Mouse (Mus musculus): ENCODE results near the gene Chic1. TPM values are rescaled to one million over a fixed set of nuclear protein-coding genes. Genes with fewer than 3 reads are reported as not detected.

The Chic1 gene
- total RNA-seq, 4 experiments from 2014 or later: 7.5 to 11.9 (median 9.9) TPM

DNA sequence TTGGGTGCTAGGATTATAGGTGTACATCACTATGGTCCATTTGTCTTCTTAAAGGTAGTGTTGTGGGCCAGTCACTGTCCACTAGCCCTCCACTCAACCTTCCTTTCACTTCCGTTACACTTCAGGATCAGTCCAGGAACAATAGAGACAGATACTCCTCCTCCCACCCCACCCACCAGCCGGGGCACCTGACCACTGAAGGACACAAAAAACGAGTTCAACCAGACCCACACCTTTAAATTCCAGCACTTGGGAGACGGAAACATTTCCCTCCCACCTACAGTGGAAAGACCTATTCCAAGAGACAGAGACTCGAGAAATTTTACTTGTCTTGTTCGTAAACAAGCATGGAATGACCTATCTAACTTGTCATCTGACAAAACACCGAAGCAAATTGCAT is 76.0 kb downstream of the Chic1 start:
- DNase-seq: no peak

DNA sequence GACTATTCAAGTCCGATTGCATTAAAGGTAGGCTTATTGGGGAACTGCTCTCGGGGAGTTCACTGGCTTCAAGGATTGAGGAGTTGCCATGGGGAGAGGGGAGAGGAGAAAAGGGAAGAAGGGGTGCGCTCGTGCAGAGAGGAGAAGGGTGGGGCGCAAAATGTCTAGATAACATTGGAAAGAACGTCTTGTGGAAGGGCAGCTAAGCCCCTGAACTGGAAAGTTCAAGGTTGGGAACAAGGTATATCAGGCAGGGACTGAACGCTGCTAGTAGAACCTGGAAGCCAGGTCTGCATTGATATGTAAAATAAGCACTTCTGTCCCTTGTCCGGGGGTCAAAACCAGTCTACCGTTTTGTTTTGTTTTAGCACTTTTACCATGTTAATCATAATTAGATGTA is 81.7 kb downstream of the Chic1 start:
- DNase-seq: no peak

DNA sequence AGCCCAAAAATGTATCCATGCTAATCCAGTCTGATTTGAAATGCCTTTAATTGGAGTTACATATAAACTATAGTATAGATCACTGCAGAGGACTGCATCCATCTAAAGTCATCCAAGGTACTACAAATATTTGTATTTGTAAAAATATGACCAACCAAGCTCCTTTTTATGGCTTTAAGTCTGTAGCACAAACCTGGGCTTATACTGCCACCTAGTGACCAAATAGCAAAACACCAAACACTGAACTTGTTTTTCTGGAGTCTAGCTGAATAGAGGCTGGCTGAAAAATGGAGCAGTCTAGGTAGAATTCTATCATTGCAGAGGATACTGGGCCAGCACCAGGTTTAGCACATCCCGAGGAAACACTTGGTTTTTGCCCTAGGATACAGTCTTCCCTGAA is 84.5 kb downstream of the Chic1 start:
- DNase-seq: no peak

DNA sequence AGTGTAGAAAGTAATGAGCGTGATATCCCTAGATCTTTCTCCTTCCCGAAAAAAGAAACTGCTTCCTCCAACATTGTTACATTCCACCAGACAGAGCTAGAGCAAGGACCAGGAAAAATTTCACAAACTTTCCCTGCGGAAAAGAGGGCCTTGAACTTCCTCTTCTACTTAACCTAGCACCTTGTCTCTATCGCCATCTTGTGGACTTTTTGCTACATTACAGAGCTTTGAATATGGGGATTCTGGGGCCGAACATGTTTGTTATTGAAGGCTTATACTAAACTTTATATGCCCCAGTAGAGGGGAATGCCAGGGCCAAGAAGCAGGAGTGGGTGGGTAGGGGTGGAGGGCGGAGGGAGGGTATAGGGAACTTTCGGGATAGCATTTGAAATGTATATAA is 87.5 kb downstream of the Chic1 start:
- no peak for DNase-seq

Other genes starting within 250 kb of the Chic1 start
- gene Nap1l2, start 169.8 kb upstream of the Chic1 start, total RNA-seq (2022): 1 to 10 TPM; 1.1 to 1.9 (median 1.5) TPM
- gene Cdx4, start 35.1 kb upstream of the Chic1 start, total RNA-seq (2022): not detected
- gene Tsx, start 58.0 kb downstream of the Chic1 start, total RNA-seq (2022): under 1 TPM in 3 of 4 experiments, not detected in 1; 0.52 to 0.89 (median 0.62) TPM
- gene Gm26992, start 65.5 kb downstream of the Chic1 start, total RNA-seq (2022): not detected

Data from adrenal gland, adult 8-10 months (tissue).